Mouse (Mus musculus) brown adipose tissue, adult 24 weeks (tissue): ENCODE results near the gene Olfr1240. TPM values are rescaled to one million over a fixed set of nuclear protein-coding genes. Genes with fewer than 3 reads are reported as not detected.

ENCODE experiments used
- H3K27ac ChIP-seq: fragments of 200-500 bp; replicated peaks from 2 replicates; pipeline ENCODE4 v1.5.1; 2012; ENCODE audit warnings: low read depth, mild to moderate bottlenecking, low read length
- H3K4me1 ChIP-seq: fragments of 200-500 bp; 2 replicates; pipeline ENCODE4 v1.6.1; 2012; ENCODE audit warnings: low read length, mixed read lengths; ENCODE audit not compliant: control insufficient read depth, insufficient read depth, insufficient read length
- H3K4me3 ChIP-seq: fragments of 200-500 bp; 2 replicates; pipeline ENCODE4 v1.5.1; 2012; ENCODE audit warnings: low read depth, mild to moderate bottlenecking, low read length, moderate library complexity; ENCODE audit not compliant: insufficient read depth
- polyA plus RNA-seq: library from polyadenylated mRNA; stranded (reverse); fragments of >200 nt; gene quantifications from 2 replicates; pipeline ENCODE4 v1.2.4, GENCODE M21; 2012; ENCODE audit not compliant: missing spikeins, insufficient read depth, insufficient read length

Gene Olfr1240
- not detected in 2 replicates for polyA plus RNA-seq

DNA sequence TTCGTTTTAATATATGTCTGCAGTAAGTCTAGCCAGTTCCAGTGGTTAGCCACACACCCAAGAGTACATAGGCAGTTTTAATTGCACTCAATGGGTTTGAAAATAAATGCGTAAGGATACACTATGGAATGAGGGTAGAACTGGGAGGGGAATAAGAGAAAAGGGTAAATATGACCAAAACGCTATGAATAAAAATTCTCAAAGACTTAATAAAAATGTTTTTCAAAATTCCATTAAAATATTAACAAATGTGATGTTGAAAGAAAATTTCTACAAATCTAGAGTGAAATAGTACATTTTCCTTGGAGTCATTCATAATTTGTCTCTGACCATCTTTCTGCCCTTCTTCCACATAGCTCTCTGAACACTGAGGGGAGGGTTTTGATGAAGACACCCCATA lies at the start of gene Olfr1240:
Gene Olfr1240 (minus strand): TSS at position 101 of the 400 bp plus-strand sequence.
- Histone ChIP-seq H3K4me1 (no peaks in the 10 kb centered on the region), H3K4me3 (no peak within 1 kb of the TSS), H3K27ac (no peak within 1 kb of the TSS)

DNA sequence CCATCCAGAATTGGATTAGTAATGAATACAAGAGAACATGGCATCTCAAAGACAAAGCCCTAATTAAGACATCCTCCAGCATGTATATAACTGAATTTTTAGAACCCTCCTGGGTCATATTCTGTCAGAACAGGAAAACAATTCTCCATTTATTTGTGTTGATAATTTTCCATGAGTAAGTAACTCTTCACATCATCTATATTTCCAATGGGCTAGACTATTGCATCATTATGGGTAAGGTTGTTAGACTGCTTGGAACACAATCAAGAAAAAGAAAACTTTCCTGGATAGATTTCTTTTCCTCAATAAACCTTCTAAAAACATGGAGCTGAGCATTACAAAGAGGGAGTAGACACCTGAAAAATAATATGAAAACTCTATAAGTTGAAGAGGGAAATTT lies 44.2 kb upstream of the Olfr1240 start, which contains the start of gene Olfr1241:
Gene Olfr1241 (minus strand): TSS at position 101 of the 400 bp plus-strand sequence.
- H3K4me1 ChIP-seq: no peaks in the 10 kb centered on the region

DNA sequence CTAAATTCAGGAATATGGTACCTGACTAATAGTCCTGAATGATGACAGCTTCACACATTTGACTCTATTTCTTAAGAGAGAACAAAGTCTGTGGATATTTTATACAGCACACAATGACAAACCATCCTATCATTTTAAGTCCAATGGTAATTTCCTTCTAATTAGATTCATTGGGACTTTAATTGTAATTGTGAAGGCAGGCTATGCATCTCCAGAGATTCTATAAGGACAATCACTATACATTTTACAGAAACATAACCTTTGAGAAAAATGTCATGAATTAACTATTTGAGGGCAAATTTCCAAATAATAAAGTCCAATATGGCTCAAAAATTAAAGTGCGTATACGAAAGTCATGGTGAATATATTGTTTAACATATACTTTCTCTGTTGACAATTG lies 22.5 kb downstream of the Olfr1240 start, which contains the start of gene Olfr1239:
Gene Olfr1239 (minus strand): TSS at position 101 of the 400 bp plus-strand sequence.
- no peak within 1 kb of the TSS for H3K4me3 ChIP-seq
- H3K4me1 ChIP-seq: no peaks in the 10 kb centered on the region
- H3K27ac ChIP-seq: no peak within 1 kb of the TSS

More for the DNA sequence above, 44.2 kb upstream of the Olfr1240 start, which contains the start of gene Olfr1241:
- H3K27ac ChIP-seq: no peak within 1 kb of the TSS
- no peak within 1 kb of the TSS for H3K4me3 ChIP-seq

DNA sequence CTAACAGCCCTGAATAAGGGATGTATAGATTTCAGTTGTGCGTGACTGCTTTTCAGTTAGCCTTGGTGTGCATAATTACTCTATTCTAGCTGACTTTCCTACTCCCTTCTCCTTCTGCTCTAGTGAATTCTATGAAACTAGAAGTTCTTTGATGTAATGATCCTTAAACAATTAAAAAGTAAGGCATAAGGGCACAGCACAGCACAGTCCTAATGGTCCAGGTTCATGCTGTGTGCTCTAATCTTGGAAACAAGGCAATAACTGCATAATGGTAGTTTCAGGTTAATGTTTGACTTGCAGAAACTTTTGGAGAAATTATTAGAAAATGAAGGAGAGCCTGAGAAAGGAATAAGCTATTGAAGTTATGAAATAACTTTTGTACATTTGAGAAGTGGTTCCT lies 28.2 kb downstream of the Olfr1240 start:
- Histone ChIP-seq H3K4me3 (no peak overlapping the region), H3K27ac (no peak overlapping the region), H3K4me1 (no peaks in the 10 kb centered on the region)

DNA sequence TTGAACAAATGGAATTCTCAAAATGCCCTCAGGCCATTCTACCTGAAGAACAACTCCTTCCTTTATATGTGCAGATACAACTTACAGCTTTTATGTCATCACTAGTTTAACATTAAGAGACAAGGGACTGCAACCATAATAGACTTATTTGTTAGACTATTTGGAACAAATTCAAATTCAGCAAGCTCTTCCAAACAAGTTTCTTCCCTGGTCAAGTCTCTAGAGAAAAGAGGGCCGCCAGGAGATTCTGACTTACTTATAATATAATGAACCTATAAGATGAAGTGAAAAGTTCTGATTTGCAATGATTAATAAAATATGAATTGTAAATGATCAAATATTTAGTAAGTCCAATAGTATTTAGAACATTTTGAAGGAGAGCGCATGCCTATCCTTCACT lies 33.2 kb downstream of the Olfr1240 start, which contains the start of gene Olfr1238:
Gene Olfr1238 (minus strand): TSS at position 101 of the 400 bp plus-strand sequence.
- Histone ChIP-seq H3K4me1 (no peaks in the 10 kb centered on the region), H3K4me3 (no peak within 1 kb of the TSS), H3K27ac (no peak within 1 kb of the TSS)

DNA sequence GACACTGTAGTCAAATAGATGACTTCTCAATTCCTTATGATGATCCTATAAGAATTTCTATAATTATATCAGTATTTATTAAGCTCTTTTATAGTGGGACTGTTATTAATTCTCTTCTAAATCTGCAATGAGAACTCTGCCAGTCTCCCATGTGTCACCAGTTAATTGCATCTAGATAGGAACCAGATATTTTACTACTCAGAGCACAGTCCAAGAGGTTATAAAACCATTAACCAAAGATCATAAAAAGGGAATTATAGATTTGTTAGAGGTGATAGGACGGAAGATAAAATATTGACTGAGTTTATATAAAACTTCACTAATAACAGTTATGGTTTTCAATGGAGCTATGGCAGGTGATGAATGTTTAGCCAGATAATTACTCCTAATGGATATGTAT lies 41.9 kb downstream of the Olfr1240 start:
- no peaks in the 10 kb centered on the region for H3K4me1 ChIP-seq
- H3K27ac ChIP-seq: no peak overlapping the region
- no peak overlapping the region for H3K4me3 ChIP-seq

Other genes with a start within 250 kb of the Olfr1240 start
- gene Olfr1226, start 243.0 kb downstream of the Olfr1240 start, polyA plus RNA-seq: not detected in 2 replicates
- gene Olfr1228, start 188.9 kb downstream of the Olfr1240 start, polyA plus RNA-seq: not detected in 2 replicates
- not detected in 2 replicates for gene Olfr1229, start 155.0 kb downstream of the Olfr1240 start, polyA plus RNA-seq
- gene Olfr1230, start 145.7 kb downstream of the Olfr1240 start, polyA plus RNA-seq: not detected in 2 replicates
- not detected in 2 replicates for gene Olfr1231, start 135.9 kb downstream of the Olfr1240 start, polyA plus RNA-seq
- not detected in 2 replicates for gene Olfr1232, start 113.3 kb downstream of the Olfr1240 start, polyA plus RNA-seq
- not detected in 2 replicates for gene Olfr1233, start 100.6 kb downstream of the Olfr1240 start, polyA plus RNA-seq
- not detected in 2 replicates for gene Olfr1234, start 78.1 kb downstream of the Olfr1240 start, polyA plus RNA-seq
- gene Olfr1238, start 33.3 kb downstream of the Olfr1240 start, polyA plus RNA-seq: not detected in 2 replicates
- gene Olfr1239, start 22.6 kb downstream of the Olfr1240 start, polyA plus RNA-seq: not detected in 2 replicates
- gene Olfr1241, start 44.1 kb upstream of the Olfr1240 start, polyA plus RNA-seq: not detected in 2 replicates
- gene Olfr1242, start 55.3 kb upstream of the Olfr1240 start, polyA plus RNA-seq: not detected in 2 replicates
- not detected in 2 replicates for gene Olfr1243, start 88.5 kb upstream of the Olfr1240 start, polyA plus RNA-seq
- not detected in 2 replicates for gene Olfr1245, start 135.4 kb upstream of the Olfr1240 start, polyA plus RNA-seq
- not detected in 2 replicates for gene Olfr1246, start 150.2 kb upstream of the Olfr1240 start, polyA plus RNA-seq
- gene Olfr1247, start 171.1 kb upstream of the Olfr1240 start, polyA plus RNA-seq: not detected in 2 replicates
- not detected in 2 replicates for gene Olfr1248, start 175.2 kb upstream of the Olfr1240 start, polyA plus RNA-seq
- not detected in 2 replicates for gene Olfr1249, start 192.0 kb upstream of the Olfr1240 start, polyA plus RNA-seq
- gene Olfr1250, start 218.5 kb upstream of the Olfr1240 start, polyA plus RNA-seq: not detected in 2 replicates
- gene Olfr1251, start 228.9 kb upstream of the Olfr1240 start, polyA plus RNA-seq: not detected in 2 replicates